Mouse (Mus musculus) embryonic facial prominence, embryonic 10.5 days (tissue): ENCODE results near the gene E130218I03Rik. TPM values are rescaled to one million over a fixed set of nuclear protein-coding genes. Genes with fewer than 3 reads are reported as not detected.
A peak's percentile ranks its signal among the peaks of the same experiment; 100 is the strongest.

ENCODE experiments used
- DNase-seq: peaks from one replicate; pipeline ENCODE4 v3.0.0-alpha.2; 2017; ENCODE audit warnings: low spot score
- H3K27ac ChIP-seq: fragments of 300-500 bp; sonication (generic); replicated peaks from 2 replicates; pipeline ENCODE4 v1.5.1; 2016; ENCODE audit warnings: mild to moderate bottlenecking
- H3K27me3 ChIP-seq: fragments of 300-500 bp; sonication (generic); replicated peaks from 2 replicates; pipeline ENCODE4 v1.6.1; 2016; ENCODE audit warnings: low read depth, mild to moderate bottlenecking; ENCODE audit not compliant: poor library complexity, severe bottlenecking
- H3K36me3 ChIP-seq: fragments of 300-500 bp; sonication (generic); replicated peaks from 2 replicates; pipeline ENCODE4 v1.6.1; 2016; ENCODE audit warnings: mild to moderate bottlenecking, moderate library complexity
- H3K4me1 ChIP-seq: fragments of 300-500 bp; sonication (generic); 2 replicates; pipeline ENCODE4 v1.6.1; 2016
- H3K4me3 ChIP-seq: fragments of 300-500 bp; sonication (generic); 2 replicates; pipeline ENCODE4 v1.5.1; 2016; ENCODE audit warnings: mild to moderate bottlenecking, moderate library complexity
- H3K9me3 ChIP-seq: fragments of 300-500 bp; sonication (generic); 2 replicates; pipeline ENCODE4 v1.6.1; 2016; ENCODE audit warnings: mild to moderate bottlenecking
- WGBS: fragments of 180-500 bp; shearing (Covaris S2); methylation state at CpG from one replicate; pipeline ENCODE4 v1.1.7; 2016; 5-methylcytosine and 5-hydroxymethylcytosine counted together
- polyA plus RNA-seq: library from polyadenylated mRNA; unstranded; fragments of >200 nt; fragmentation: Nextera tagmentation; extraction: Ambion mirVana; gene quantifications from 2 replicates; pipeline ENCODE4 v1.2.1, GENCODE M21; 2016

E130218I03Rik gene
- polyA plus RNA-seq, 1 experiment from 2014 or later: 0.32 TPM

- H3K4me1 ChIP-seq: peaks cover 15% of the 10 kb centered on the region
- 29% methylated on average over 13 of the region's 13 CpGs for WGBS
Observed at GRCm38 (mm10) chr4:134272731-134273416, 29.4 kb downstream of the E130218I03Rik start.

GRCm38 (mm10) chr4:134273417-134274345 lies 30.2 kb downstream of the E130218I03Rik start:
- peak; percentile 50 for DNase-seq
- Histone ChIP-seq H3K4me3 (peak overlapping the region; percentile 39), H3K4me1 (peaks cover 15% of the 10 kb centered on the region), H3K27me3 (no peaks in the 10 kb centered on the region), H3K36me3 (peaks cover 33% of the 10 kb centered on the region), H3K9me3 (no peaks in the 10 kb centered on the region), H3K27ac (peak overlapping the region; percentile 69)
- 6% methylated on average over 14 of the region's 14 CpGs for WGBS

More at GRCm38 (mm10) chr4:134272731-134273416, 29.4 kb downstream of the E130218I03Rik start:
- Histone ChIP-seq H3K27ac (peak overlapping the region; percentile 69; the same call in 1 of the 2 replicates), H3K36me3 (peaks cover 25% of the 10 kb centered on the region), H3K27me3 (no peaks in the 10 kb centered on the region), H3K9me3 (no peaks in the 10 kb centered on the region), H3K4me3 (peak overlapping the region; percentile 39)
- no peak for DNase-seq

- H3K27ac ChIP-seq: no peak overlapping the region
- H3K4me1 ChIP-seq: peaks cover 30% of the 10 kb centered on the region
- H3K27me3 ChIP-seq: no peaks in the 10 kb centered on the region
- no peak for DNase-seq
- H3K4me3 ChIP-seq: no peak overlapping the region
- no peaks in the 10 kb centered on the region for H3K9me3 ChIP-seq
- 85% methylated on average over 2 of the region's 2 CpGs for WGBS
- H3K36me3 ChIP-seq: peaks cover 51% of the 10 kb centered on the region
Observed at GRCm38 (mm10) chr4:134284942-134285341, 41.5 kb downstream of the E130218I03Rik start.

GRCm38 (mm10) chr4:134286226-134287167 lies 43.0 kb downstream of the E130218I03Rik start:
- Histone ChIP-seq H3K4me3 (peak overlapping the region; percentile 100), H3K9me3 (no peaks in the 10 kb centered on the region), H3K4me1 (peaks cover 30% of the 10 kb centered on the region), H3K36me3 (peaks cover 36% of the 10 kb centered on the region), H3K27ac (peak overlapping the region; percentile 98), H3K27me3 (no peaks in the 10 kb centered on the region)
- DNase-seq: no peak
- WGBS: 4% methylated on average over 59 of the region's 59 CpGs

GRCm38 (mm10) chr4:134287168-134287564 lies 43.7 kb downstream of the E130218I03Rik start:
- H3K27ac ChIP-seq: peak overlapping the region; percentile 98
- peak; percentile 98 for DNase-seq
- under 1% methylated on average over 56 of the region's 59 CpGs for WGBS
- no peaks in the 10 kb centered on the region for H3K9me3 ChIP-seq
- peaks cover 29% of the 10 kb centered on the region for H3K36me3 ChIP-seq
- peaks cover 30% of the 10 kb centered on the region for H3K4me1 ChIP-seq
- peak overlapping the region; percentile 100 for H3K4me3 ChIP-seq
- no peaks in the 10 kb centered on the region for H3K27me3 ChIP-seq

GRCm38 (mm10) chr4:134287575-134288025 lies 44.1 kb downstream of the E130218I03Rik start, which contains the start of gene Pdik1l:
Gene Pdik1l, minus strand, starts transcription at chr4:134287895.
- peak; percentile 88 for DNase-seq
- peaks cover 30% of the 10 kb centered on the region for H3K4me1 ChIP-seq
- no peaks in the 10 kb centered on the region for H3K9me3 ChIP-seq
- peaks cover 25% of the 10 kb centered on the region for H3K36me3 ChIP-seq
- peak within 1 kb of the TSS; percentile 98 for H3K27ac ChIP-seq
- WGBS: 0% methylated on average over 43 of the region's 43 CpGs
- H3K27me3 ChIP-seq: peaks cover under 1% of the 10 kb centered on the region; the same call in 1 of the 2 replicates
- peak within 1 kb of the TSS; percentile 100 for H3K4me3 ChIP-seq

- H3K4me3 ChIP-seq: peak overlapping the region; percentile 100
- WGBS: 45% methylated on average over 11 of the region's 11 CpGs
- peaks cover 11% of the 10 kb centered on the region for H3K27me3 ChIP-seq
- H3K4me1 ChIP-seq: peaks cover 30% of the 10 kb centered on the region
- peak overlapping the region; percentile 98 for H3K27ac ChIP-seq
- peaks cover 14% of the 10 kb centered on the region for H3K36me3 ChIP-seq
- DNase-seq: no peak
- H3K9me3 ChIP-seq: no peaks in the 10 kb centered on the region
Observed at GRCm38 (mm10) chr4:134288397-134289256, 45.2 kb downstream of the E130218I03Rik start.

- Histone ChIP-seq H3K9me3 (no peaks in the 10 kb centered on the region), H3K4me3 (no peak overlapping the region), H3K4me1 (peaks cover 19% of the 10 kb centered on the region), H3K36me3 (no peaks in the 10 kb centered on the region), H3K27me3 (peaks cover 11% of the 10 kb centered on the region), H3K27ac (no peak overlapping the region)
- 22% methylated on average over 7 of the region's 7 CpGs for WGBS
- peak; percentile 89 for DNase-seq
Observed at GRCm38 (mm10) chr4:134292067-134292466, 48.6 kb downstream of the E130218I03Rik start.

GRCm38 (mm10) chr4:134293061-134293691 lies 49.7 kb downstream of the E130218I03Rik start:
- H3K4me1 ChIP-seq: peaks cover 14% of the 10 kb centered on the region
- no peak overlapping the region for H3K27ac ChIP-seq
- 73% methylated on average over 18 of the region's 18 CpGs for WGBS
- no peak for DNase-seq
- no peaks in the 10 kb centered on the region for H3K9me3 ChIP-seq
- H3K4me3 ChIP-seq: no peak overlapping the region
- H3K36me3 ChIP-seq: no peaks in the 10 kb centered on the region
- peaks cover 11% of the 10 kb centered on the region for H3K27me3 ChIP-seq

GRCm38 (mm10) chr4:134293692-134294163 lies 50.3 kb downstream of the E130218I03Rik start:
- 74% methylated on average over 9 of the region's 9 CpGs for WGBS
- H3K4me3 ChIP-seq: no peak overlapping the region
- peaks cover 9% of the 10 kb centered on the region for H3K4me1 ChIP-seq
- no peak for DNase-seq
- peaks cover 11% of the 10 kb centered on the region for H3K27me3 ChIP-seq
- no peaks in the 10 kb centered on the region for H3K36me3 ChIP-seq
- H3K27ac ChIP-seq: no peak overlapping the region
- no peaks in the 10 kb centered on the region for H3K9me3 ChIP-seq
